Mouse (Mus musculus): ENCODE results near the gene Rnf10.

The Rnf10 gene

DNA sequence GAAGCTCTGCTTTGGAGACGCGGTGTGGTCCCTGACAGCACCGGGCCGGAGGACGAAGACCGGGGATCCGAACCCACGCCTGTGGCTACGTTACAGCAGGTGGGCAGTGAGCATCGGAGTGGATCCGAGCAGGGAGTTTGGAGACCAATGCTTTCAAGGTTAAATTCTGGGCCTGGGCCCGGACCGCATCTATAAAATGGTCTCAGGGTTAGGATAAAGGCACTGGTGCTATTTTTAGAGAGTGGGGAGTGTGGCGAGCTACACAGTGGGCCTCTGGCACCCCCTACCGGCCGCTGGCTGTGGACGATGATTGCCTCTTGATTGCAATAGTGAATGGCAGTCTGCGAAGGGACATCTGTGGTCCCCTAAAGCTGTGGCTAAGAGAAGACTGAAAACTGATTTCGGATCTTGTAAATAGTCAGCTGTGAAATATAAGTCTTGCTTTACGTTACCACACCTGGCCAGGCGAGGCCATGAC lies 36.9 kb downstream of the Rnf10 start, which contains the start of gene Pop5:
Pop5 (plus strand) TSS at position 51 of the 478 bp plus-strand sequence.
- peak; percentile 96 for DNase-seq (ENCODE audit: low read depth, low spot score)

DNA sequence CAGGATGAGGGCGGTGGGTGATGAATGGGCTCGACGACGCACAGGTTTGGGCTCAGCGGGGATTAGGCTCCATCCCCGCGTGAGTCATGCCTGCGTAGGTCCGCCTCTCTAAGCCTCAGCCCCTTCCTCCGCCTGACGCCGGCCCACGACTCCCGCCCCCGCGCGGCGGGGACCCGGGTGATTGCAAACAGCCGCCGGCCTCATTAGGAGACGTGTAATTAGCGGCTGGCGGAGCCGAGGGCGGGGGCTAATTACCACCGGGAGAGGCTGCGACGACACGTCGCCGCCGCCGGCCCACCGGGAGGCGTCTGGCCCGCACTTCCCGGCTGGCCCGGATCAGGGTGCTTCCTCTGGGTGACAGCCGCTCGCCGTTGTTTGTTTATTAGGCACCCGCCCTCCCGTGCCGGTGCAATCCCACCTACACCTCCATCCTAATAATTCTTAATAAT lies 37.4 kb downstream of the Rnf10 start:
- peak; percentile 73 for DNase-seq (ENCODE audit: low read depth, low spot score)

DNA sequence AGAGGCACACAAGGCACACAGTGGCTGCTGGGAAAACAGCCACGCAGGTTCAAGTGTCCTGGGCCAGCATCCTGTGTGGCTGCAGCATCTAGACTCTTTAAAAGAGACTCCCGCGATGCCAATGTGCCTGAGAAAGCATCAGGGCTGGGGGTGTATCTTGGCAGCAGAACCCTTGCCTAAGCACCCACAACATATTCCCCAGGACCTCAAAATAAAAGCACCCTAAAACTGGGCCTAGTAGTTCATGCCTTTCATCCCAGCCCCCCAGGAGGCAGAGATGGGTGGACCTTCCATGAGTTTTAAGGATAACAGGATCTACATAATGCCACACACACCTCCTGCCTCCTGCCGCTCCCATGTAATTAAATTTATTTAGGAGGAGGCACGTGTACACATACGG lies 38.2 kb downstream of the Rnf10 start:
- DNase-seq (ENCODE audit: low read depth, low spot score), result no peak

DNA sequence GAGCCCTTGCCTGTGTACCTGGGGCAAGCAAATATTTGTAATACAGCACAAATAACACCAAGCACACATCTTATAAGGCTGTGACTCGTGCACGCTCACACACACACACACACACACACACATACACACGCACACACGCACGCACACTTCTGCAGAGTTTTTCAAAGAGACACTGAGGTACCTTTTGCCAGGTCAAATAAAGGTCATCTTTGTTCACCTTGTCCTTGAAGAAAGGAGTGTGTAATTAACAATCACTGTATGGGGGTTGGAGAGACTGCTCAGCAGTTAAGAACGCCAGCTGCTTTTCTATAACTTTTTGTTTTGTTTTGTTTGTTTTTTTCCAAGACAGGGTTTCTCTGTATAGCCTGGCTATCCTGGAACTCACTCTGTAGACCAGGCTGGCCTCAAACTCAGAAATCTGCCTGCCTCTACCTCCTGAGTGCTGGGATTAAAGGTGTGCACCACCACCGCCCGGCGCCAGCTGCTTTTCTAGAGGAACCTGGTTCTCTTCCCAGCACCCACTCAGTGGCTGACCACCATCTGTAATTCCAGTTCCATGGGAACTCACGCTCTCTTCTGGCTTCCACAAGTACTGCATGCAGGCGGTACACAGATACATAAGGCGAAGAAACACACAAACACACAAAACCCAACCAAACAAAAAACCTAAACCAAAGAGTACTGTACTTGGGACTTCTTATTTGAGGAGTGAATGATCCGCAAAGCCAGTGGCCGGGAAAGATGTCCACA lies 39.5 kb downstream of the Rnf10 start:
- DNase-seq (ENCODE audit: low read depth, low spot score), result no peak

DNA sequence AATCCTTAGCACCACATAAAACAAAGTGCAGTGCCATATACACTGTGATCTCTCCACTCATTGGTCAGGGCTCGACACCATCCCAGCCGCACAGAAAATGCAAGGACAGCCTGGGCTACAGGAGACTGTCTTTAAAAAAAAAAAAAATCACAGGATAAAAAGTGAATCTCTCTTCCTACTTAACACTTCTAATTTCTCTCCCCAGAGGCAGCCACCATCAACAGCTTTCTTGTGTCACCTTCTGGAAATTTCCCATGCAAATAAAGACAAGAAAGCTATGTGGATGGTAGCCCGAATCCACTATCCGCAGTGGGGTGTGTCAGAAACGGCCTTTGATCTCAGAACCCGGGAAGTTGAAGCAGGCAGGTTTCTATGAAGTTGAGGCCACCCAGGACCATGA lies 40.2 kb downstream of the Rnf10 start:
- DNase-seq (ENCODE audit: low read depth, low spot score), result no peak

DNA sequence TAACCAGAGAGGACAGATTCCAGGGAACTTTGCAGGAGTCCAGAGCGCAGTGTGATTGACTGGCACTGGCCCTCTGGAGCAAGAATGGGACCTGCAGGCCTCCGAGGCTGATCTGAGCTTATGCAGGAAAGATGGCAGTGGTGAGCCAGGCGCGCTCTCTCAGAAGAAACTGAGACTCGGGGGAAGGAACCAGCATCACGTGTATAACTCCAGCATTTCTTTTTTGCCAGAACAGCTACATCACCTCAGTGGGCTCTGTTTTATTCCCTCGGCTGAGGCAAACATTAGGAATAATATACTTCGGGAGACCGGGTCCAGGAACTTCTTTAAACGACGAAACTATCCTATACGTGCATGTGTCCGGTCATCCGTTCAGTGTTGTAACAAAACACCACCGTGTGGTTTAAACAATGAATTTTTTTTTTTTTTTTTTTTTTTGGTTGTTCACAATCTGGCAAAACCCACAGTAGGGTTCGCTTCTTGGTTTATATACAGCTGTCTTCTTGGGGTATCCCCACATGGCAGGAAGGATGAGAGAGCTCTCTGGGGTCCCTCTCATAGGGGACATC lies 41.1 kb downstream of the Rnf10 start:
- DNase-seq (ENCODE audit: low read depth, low spot score), result no peak

DNA sequence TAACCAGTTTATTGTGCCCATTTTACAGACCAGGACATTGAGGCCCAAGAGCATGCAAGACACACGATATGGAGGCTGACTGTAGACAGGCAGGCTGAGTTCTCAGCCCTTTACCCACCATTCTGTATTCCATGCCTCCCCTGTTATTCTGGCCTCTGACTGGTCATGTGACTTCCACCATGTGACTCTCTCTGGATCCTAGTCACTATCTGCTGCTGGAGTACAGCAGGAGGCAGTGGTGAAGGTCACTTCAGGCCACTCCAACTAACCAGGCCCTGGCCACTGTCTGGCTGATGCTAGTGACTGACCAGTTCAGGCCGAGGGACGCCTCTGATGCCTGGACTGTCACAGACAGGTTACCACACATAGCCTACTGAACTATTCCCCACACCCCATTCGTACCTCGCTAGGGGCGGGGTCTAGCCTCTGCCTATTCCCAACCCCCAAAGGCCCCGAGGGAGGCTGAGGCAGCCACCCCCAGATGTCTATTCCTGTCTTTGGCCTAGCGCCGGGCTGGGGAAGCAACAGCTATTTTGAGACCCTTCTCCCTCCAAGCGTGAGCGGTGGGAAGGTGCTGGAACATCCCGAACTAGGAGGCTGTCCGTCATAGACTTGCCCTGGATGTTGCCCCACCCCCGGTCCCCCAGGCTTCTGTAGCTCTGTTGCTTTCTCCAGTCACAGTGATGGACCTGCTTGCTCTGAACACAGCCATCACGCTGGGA lies 41.7 kb downstream of the Rnf10 start:
- DNase-seq (ENCODE audit: low read depth, low spot score), result no peak

DNA sequence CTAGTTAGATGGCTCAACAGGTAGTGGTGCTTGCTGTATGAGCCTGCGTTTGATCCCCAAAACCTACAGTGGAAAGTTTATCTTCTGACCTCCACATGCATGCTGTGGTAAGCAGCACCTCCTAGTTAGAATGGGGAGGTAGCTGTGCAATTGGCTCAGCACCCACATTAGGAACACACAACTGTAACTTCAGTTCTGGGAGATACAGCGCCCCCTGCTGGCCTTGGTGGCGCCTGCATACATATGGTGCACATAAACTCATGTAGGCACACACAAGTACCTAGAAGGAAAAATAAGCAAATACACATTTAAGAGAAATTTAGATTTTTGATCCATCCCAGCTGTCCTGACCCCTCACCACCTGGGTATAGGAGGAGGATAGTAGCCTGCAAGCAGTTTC lies 50.2 kb downstream of the Rnf10 start:
- no peak for DNase-seq (ENCODE audit: low read depth, low spot score)

DNA sequence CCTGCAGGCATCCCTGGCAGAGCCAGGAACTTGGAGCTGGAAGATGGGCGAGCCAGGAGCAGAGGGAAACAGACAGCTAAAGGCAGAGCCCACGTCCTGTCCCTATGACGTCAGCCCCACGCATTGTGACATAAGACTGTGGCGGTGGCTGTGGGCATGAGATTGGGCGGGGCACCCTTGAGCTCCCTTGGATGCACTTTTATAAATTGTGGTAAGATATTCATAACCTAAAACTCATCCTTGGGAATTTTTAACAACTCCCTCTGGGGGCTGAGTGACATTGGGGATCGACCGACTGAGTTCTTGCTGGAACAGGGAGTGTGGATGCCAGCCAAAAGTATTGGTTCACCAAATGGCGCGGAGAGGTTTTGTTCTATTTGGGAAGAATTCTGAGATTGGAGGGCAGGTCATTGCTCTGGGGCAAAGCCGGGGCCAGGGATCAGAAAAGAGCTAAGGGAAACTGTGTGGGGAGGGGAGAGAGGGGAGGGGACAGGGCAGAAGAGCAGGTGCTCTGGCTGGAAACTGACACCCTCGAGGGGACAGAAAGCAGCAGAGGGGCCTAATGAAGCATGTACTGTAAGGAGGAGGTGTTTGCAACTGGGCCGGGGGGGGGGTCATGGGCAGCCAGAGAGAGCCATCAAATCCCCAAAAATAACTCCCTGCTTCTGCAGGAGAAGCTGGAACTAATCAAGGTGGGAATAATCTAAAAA lies 51.6 kb downstream of the Rnf10 start:
- no peak for DNase-seq (ENCODE audit: low read depth, low spot score)

DNA sequence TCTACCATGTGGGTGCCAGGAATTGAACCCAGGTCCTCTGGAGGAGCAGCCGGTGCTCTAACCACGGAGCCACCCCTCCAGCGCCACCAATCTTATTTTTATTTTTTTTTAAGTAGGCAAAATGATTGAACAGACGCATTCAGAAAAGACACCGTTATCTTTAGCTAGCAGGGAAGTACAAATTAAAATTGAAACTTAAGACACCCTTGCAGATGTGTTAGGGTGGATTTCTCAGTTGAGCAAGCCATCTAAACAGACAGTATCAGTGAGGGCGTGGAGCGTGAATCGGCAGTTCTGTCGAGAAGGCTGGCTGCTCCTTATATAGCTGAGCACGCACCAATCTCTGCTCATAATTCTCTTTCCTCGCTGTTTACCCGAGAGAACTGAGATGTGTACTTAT lies 54.7 kb downstream of the Rnf10 start:
- DNase-seq (ENCODE audit: low read depth, low spot score), result no peak

DNA sequence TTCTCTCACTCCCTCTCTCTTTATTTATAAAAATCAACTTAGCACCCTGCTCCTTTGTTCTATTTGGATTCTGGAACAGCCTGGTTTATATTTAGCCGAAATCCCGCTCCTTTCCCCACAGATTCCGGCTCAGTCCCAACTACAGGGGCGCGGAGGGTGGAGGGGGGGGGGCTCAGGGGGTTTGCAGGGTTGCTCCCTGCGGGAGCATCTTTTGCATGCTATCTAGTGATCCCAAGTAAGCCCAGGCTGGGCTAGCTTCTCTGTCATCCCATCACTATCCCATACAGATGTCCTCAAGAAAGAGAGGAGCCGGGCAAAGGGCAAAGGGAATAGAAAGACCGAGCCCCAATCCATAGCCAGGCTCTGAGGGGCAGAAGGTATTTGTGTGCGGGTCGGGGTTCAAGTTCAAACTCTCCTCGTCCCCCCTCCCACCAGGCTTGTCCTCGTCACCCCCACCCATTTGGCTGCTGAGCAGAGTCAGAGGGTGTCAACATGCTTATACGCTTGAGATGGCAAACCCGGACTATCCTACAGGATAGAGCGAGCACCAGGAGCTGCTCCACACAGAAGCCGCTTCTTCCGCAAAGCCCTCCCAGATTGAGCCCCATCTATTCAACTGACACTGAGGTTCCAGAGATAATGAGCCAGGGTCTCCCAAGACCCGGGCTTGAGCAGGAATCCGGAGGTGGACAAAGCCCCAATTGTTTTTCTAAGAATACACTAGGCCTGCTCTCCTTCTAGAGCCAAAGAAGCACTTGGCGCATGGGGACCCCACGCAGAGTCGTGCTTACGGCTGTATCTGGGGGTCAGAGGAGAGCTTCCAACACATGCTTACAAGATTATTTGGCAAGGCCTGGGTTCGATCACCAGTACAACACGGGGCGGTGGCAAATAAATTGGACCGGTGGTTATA lies 57.2 kb downstream of the Rnf10 start:
- DNase-seq (ENCODE audit: low read depth, low spot score), result no peak

DNA sequence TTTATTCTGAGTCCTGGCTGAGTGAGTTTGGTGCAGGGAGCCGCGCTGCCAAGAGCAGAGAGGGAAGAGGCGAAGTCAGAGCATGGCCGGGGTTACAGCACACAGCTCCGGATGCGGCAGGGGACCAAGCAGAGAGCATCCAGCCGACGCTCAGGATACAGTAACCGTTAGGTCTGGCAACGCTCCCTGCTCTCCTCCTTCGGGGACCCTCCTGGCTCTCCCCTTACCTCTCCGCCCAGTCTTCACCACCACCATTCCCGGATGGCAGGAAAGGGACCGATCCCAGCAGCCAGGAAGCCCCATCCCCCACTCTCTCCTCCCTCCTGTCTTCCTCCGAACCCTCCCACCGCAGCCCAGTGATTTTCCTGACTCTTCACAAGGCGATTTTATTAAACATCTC lies 57.8 kb downstream of the Rnf10 start:
- DNase-seq (ENCODE audit: low read depth, low spot score), result no peak

DNA sequence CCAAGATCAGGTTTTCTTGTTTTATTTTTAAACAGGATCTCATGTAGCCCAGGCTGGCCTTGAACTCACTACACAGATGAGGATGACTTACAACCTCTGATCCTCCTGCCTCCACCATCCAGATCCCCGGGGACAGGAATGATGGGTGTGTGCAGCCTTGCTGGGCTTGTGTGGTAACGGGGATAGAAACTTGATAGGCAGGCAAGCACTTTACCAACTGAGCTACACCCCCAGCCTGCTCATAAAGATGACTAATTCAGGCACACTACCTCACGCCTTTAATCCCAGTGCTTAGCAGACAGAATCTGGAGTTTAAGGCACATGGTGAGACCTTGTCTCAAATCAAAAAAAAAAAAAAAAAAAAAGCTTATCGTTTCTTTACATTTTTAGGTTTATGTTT lies 59.8 kb downstream of the Rnf10 start:
- peak; percentile 68 for DNase-seq (ENCODE audit: low read depth, low spot score)

DNA sequence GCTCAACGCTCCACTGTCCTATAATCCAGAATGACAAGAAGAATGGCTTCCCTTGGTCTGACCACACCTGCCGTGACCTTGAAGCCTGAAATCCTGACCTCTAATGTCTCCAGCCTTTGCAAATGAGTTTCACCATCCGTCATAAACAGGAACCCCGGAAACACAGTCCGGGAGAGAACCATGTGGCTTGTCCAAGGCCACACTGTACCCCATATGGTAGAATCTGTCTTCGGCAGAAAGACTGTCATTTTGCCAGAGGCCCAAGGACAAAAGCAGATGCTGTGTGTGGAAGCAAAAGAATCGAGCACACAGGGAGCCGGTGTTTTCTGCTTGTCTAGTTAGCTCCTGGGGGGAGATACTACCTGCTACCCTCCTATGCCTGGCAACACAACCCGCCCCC lies 60.2 kb downstream of the Rnf10 start:
- DNase-seq (ENCODE audit: low read depth, low spot score), result no peak

DNA sequence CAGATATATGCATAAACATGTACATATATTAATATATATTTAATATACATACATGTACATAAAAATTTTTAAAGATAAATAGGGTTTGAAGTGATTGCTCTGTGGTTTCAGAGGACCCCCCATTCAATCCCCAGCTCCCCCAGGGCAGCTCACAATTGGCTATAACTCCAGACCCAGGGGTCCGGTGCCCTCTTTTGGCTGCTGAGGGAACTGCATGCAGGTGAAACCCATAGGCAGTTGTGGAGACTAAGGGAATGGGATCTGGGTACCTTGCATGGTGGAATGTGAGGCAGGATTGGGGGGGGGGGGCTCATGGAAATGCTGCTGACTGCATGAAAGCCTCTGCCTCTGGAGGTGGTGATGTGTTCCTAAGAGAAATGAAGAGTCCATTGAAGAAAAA lies 62.3 kb downstream of the Rnf10 start:
- peak; percentile 62 for DNase-seq (ENCODE audit: low read depth, low spot score)

DNA sequence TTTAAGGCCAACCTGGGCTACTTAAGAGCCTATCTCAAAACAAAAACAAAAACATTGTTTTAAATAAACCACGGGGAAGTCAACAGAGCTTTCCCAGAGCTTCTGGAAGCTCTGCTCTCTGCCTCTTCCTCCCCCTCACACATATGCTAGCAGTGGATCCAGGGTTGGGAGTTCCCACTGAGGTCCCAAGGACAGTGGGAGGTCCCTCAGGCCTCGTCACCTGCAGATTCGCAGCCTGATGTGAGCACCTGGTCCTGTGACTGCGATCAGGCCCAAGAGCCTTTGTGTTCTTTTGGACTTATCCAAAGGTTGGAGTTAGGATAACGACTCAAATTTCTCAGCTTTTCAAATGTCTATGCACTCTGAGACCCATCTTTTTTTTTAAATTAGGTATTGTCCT lies 64.1 kb downstream of the Rnf10 start:
- DNase-seq (ENCODE audit: low read depth, low spot score), result no peak

DNA sequence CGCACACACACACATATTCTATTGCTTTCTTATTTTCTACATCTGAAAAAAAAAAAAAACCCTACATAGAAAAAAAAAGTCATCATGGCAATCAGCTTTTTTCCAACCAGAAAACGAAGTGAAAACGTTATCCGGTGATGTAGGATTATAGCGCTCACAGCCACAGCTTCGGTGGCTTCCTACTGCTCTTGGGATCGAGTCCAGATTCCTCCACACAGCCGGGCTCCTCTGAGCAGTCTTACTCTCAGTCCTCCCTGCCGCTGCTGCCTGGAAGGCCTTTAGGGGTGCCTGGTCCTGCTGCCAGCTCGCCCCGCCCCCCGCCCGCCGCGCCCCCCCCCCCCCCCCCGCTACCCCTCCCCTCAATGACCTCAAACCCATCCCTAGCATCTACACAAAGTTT lies 64.8 kb downstream of the Rnf10 start:
- DNase-seq (ENCODE audit: low read depth, low spot score), result no peak

DNA sequence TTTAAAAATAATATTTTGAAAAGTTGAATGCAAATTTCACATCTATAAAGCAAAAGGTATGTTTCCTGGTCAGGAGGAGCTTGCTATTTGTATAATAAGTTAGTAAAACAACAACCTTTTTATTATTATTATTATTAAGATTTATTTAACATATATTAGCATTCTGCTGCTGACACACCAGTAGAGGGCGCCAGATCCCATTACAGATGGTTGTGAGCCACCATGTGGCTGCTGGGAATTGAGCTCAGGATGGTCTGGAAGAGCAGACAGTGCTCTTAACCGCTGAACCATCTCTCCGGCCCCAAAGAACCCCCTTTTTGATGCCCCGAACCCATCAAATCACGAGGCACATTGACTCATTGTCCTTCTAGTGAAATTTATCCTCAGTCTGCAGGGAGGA lies 65.5 kb downstream of the Rnf10 start:
- no peak for DNase-seq (ENCODE audit: low read depth, low spot score)

DNA sequence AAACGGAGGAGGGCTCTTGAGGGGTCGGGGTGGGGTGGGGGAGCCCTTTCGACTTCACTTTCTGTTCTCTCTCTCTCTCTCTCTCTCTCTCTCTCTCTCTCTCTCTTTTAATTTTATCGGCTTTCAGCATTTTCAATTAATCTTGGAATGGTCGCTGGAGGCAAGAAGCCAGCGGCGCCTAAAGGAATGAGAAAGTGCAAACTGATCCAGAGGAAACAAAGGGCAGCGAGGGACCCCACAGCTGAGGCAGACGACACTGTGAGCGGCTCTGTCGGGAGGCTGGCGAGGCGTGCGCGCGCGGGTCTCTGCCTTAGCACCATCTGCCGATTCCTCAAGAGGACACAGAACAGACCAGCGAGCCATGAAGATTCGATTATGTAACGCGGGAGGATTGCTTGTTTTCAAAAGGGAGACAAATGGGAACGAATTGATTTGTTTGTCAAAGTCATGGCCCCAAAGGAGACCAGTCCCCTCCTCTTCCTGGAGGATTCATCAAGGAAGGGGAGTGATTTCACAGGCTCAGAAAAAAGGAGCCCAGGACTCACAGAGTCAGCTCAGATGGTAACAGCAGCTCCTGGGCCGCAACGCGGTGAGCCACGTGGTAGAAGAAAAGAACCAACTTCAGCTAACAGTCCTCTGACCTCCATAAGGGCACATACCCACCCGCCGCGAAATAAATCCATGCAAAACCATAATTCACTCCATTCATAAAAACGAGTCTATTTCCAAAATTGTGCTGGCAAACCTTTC lies 68.0 kb downstream of the Rnf10 start:
- DNase-seq (ENCODE audit: low read depth, low spot score), result no peak
